Mouse (Mus musculus): ENCODE measurements around the gene Cacna2d1. TPM values are rescaled to one million over a fixed set of nuclear protein-coding genes. Genes with fewer than 3 reads are reported as not detected.

The Cacna2d1 gene
- polyA plus RNA-seq, 1 experiment from 2014 or later, result 26.5 TPM

DNA sequence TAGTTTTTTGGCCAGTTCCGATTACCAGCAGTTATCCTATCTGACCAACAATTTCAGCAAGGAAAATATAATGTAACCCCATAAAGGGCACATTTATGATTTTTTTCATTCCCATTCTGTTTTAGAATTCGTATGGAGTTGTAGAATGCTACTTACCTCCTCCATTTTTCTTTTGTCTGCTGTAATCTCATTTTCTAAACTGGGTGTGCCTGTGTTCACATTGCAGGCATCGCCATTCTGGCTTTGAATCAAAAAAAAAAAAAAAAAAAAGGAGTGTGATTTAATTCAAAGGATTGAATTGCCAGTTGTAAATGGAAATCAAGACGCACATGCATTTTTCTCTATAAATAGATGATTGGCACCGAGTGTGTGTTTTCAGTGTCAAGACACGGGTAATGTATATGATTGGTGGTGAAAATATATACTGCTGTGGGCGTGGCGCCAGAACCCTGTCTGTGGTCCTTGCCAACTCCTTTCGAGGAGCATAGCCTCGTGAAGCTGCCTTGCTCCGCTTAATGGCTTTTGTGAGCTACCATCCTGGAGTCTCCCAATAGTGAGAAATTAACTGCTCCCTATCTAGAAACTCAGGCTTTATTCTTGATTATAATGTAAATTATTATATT lies 158.7 kb downstream of the Cacna2d1 start:
- H3K9ac ChIP-seq (ENCODE audit: low read depth, low read length), result no peak overlapping the region
- H3K4me1 ChIP-seq (replicated peaks; ENCODE audit: control insufficient read depth, insufficient read depth, low read length), result no peaks in the 10 kb centered on the region
- no peak overlapping the region for H3K27ac ChIP-seq (ENCODE audit: low read depth, low read length)
- no peaks in the 10 kb centered on the region for H3K36me3 ChIP-seq (ENCODE audit: control insufficient read depth, insufficient read depth, low read length)
- H3K27me3 ChIP-seq (ENCODE audit: control insufficient read depth, insufficient read depth, low read length), result no peaks in the 10 kb centered on the region
- H3K4me3 ChIP-seq (ENCODE audit: low read depth, low read length), result no peak overlapping the region
- no peak for DNase-seq (ENCODE audit: low spot score)
- WGBS, result 92% methylated on average over 11 of the region's 11 CpGs
- ATAC-seq (ENCODE audit: low FRiP score), result no peak
- H3K4me2 ChIP-seq (replicated peaks; ENCODE audit: low read depth, low read length), result no peak overlapping the region
- no peaks in the 10 kb centered on the region for H3K9me3 ChIP-seq (ENCODE audit: control insufficient read depth, low read length)

- H3K9me3 ChIP-seq (ENCODE audit: control insufficient read depth, low read length), result no peaks in the 10 kb centered on the region
- no peak overlapping the region for H3K27ac ChIP-seq (ENCODE audit: low read depth, low read length)
- H3K9ac ChIP-seq (ENCODE audit: low read depth, low read length), result no peak overlapping the region
- no peak overlapping the region for H3K4me3 ChIP-seq (ENCODE audit: low read depth, low read length)
- H3K27me3 ChIP-seq (ENCODE audit: control insufficient read depth, insufficient read depth, low read length), result no peaks in the 10 kb centered on the region
- no peak overlapping the region for H3K4me2 ChIP-seq (replicated peaks; ENCODE audit: low read depth, low read length)
- ATAC-seq (ENCODE audit: low FRiP score) (no peak), DNase-seq (ENCODE audit: low spot score) (no peak)
- WGBS, result 78% methylated on average over 4 of the region's 4 CpGs
- H3K4me1 ChIP-seq (replicated peaks; ENCODE audit: control insufficient read depth, insufficient read depth, low read length), result no peaks in the 10 kb centered on the region
- H3K36me3 ChIP-seq (ENCODE audit: control insufficient read depth, insufficient read depth, low read length), result no peaks in the 10 kb centered on the region
Observed at GRCm38 (mm10) chr5:16095345-16095744, 160.9 kb downstream of the Cacna2d1 start.

DNA sequence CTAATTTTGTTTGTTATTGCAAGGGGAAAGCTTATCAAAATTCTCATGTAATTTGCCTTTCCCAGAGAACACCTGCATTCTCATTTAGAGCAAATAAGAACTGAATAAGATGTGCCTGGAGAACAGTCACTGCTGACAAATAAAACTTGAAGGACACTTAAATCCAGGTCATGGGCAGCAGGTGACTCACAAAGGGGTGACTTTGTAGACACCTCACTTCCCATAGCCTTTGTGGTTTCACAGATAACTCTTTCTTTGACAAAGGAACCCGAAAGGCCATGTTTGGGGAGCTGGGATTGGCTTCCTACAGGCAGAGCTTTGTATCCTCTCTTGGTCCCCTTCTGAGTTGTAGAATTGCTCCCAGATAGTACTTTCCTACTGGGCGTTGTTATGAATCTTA lies 164.3 kb downstream of the Cacna2d1 start:
- H3K27me3 ChIP-seq (ENCODE audit: control insufficient read depth, insufficient read depth, low read length), result no peaks in the 10 kb centered on the region
- DNase-seq (ENCODE audit: low spot score) (no peak), ATAC-seq (ENCODE audit: low FRiP score) (no peak)
- no peak overlapping the region for H3K4me3 ChIP-seq (ENCODE audit: low read depth, low read length)
- H3K9ac ChIP-seq (ENCODE audit: low read depth, low read length), result no peak overlapping the region
- H3K4me2 ChIP-seq (replicated peaks; ENCODE audit: low read depth, low read length), result no peak overlapping the region
- no peaks in the 10 kb centered on the region for H3K9me3 ChIP-seq (ENCODE audit: control insufficient read depth, low read length)
- H3K4me1 ChIP-seq (replicated peaks; ENCODE audit: control insufficient read depth, insufficient read depth, low read length), result no peaks in the 10 kb centered on the region
- H3K36me3 ChIP-seq (ENCODE audit: control insufficient read depth, insufficient read depth, low read length), result no peaks in the 10 kb centered on the region
- 90% methylated on average over 2 of the region's 2 CpGs for WGBS
- H3K27ac ChIP-seq (ENCODE audit: low read depth, low read length), result no peak overlapping the region

GRCm38 (mm10) chr5:16101820-16102219 lies 167.3 kb downstream of the Cacna2d1 start:
- 89% methylated on average over 1 of the region's 1 CpGs for WGBS
- Histone ChIP-seq H3K9me3 (ENCODE audit: control insufficient read depth, low read length) (no peaks in the 10 kb centered on the region), H3K36me3 (ENCODE audit: control insufficient read depth, insufficient read depth, low read length) (no peaks in the 10 kb centered on the region), H3K9ac (ENCODE audit: low read depth, low read length) (no peak overlapping the region), H3K27me3 (ENCODE audit: control insufficient read depth, insufficient read depth, low read length) (no peaks in the 10 kb centered on the region), H3K4me1 (replicated peaks; ENCODE audit: control insufficient read depth, insufficient read depth, low read length) (no peaks in the 10 kb centered on the region), H3K4me3 (ENCODE audit: low read depth, low read length) (no peak overlapping the region), H3K27ac (ENCODE audit: low read depth, low read length) (no peak overlapping the region), H3K4me2 (replicated peaks; ENCODE audit: low read depth, low read length) (no peak overlapping the region)
- no peak for ATAC-seq (ENCODE audit: low FRiP score)
- no peak for DNase-seq (ENCODE audit: low spot score)

DNA sequence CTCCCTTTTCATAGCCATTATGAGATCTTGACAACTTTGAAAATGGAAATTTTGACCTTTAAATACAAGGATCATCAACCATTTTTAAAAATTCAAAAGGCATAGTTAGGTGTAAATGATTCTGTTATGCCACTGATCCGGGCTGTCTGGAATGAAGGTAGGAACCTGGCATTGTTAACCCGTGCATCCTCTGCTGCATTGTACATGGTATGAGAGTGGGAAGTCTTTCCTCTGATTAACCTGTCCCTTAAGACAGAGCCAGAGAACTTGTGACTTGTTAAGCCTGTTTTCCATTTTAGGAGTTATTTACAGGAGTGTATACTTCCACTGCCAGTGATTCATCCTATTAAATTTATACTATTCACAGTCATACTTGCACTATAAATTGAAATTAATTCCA lies 171.2 kb downstream of the Cacna2d1 start:
- no peak overlapping the region for H3K4me3 ChIP-seq (ENCODE audit: low read depth, low read length)
- H3K9ac ChIP-seq (ENCODE audit: low read depth, low read length), result no peak overlapping the region
- no peak for DNase-seq (ENCODE audit: low spot score)
- no peak for ATAC-seq (ENCODE audit: low FRiP score)
- H3K27me3 ChIP-seq (ENCODE audit: control insufficient read depth, insufficient read depth, low read length), result no peaks in the 10 kb centered on the region
- WGBS, result 64% methylated on average over 2 of the region's 2 CpGs
- H3K9me3 ChIP-seq (ENCODE audit: control insufficient read depth, low read length), result no peaks in the 10 kb centered on the region
- no peaks in the 10 kb centered on the region for H3K36me3 ChIP-seq (ENCODE audit: control insufficient read depth, insufficient read depth, low read length)
- no peak overlapping the region for H3K4me2 ChIP-seq (replicated peaks; ENCODE audit: low read depth, low read length)
- H3K4me1 ChIP-seq (replicated peaks; ENCODE audit: control insufficient read depth, insufficient read depth, low read length), result no peaks in the 10 kb centered on the region
- H3K27ac ChIP-seq (ENCODE audit: low read depth, low read length), result no peak overlapping the region

DNA sequence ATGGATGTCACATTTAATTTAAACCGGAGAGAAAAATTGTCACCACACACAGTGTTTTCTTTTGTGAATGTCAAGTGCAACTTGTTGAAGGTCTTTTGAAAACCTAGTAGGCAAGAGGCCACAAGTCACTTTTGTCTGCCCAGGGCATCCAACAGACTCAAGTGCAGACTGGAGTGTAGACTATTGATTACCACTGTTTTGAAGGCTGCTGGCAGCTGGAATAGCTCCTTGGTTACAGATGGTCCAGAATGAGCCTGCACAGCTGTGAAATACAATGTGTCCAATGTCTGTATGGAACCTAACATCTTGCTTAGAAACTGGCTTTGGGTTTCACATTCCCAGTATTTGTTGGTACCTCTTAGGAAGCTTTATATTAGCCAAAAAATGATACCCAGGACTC lies 176.2 kb downstream of the Cacna2d1 start:
- no peak overlapping the region for H3K9ac ChIP-seq (ENCODE audit: low read depth, low read length)
- 76% methylated on average over 1 of the region's 1 CpGs for WGBS
- H3K9me3 ChIP-seq (ENCODE audit: control insufficient read depth, low read length), result no peaks in the 10 kb centered on the region
- H3K36me3 ChIP-seq (ENCODE audit: control insufficient read depth, insufficient read depth, low read length), result no peaks in the 10 kb centered on the region
- H3K4me2 ChIP-seq (replicated peaks; ENCODE audit: low read depth, low read length), result no peak overlapping the region
- no peak overlapping the region for H3K27ac ChIP-seq (ENCODE audit: low read depth, low read length)
- DNase-seq (ENCODE audit: low spot score) (no peak), ATAC-seq (ENCODE audit: low FRiP score) (no peak)
- H3K27me3 ChIP-seq (ENCODE audit: control insufficient read depth, insufficient read depth, low read length), result no peaks in the 10 kb centered on the region
- H3K4me3 ChIP-seq (ENCODE audit: low read depth, low read length), result no peak overlapping the region
- no peaks in the 10 kb centered on the region for H3K4me1 ChIP-seq (replicated peaks; ENCODE audit: control insufficient read depth, insufficient read depth, low read length)

DNA sequence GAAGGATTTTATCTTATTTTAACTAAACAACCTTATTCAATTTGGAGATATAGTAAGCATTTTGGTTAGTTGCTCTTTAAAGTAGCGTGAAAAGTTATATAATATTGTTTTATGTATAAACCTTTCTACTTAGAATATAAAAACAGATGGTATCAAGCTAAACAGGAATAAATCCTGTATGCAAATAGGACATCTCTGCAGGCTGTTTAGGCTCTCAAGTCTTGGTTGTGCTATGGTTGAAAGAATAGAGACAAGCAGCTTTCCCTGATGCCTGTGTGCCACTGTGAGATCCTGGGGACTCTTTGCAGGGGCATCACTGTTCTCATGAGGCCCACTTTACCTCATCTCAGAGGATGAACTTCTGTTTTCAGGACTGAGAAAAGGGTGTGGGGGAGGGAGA lies 179.4 kb downstream of the Cacna2d1 start:
- Histone ChIP-seq H3K9me3 (ENCODE audit: control insufficient read depth, low read length) (no peaks in the 10 kb centered on the region), H3K4me2 (replicated peaks; ENCODE audit: low read depth, low read length) (no peak overlapping the region), H3K4me3 (ENCODE audit: low read depth, low read length) (no peak overlapping the region), H3K36me3 (ENCODE audit: control insufficient read depth, insufficient read depth, low read length) (no peaks in the 10 kb centered on the region), H3K9ac (ENCODE audit: low read depth, low read length) (no peak overlapping the region), H3K27ac (ENCODE audit: low read depth, low read length) (no peak overlapping the region), H3K27me3 (ENCODE audit: control insufficient read depth, insufficient read depth, low read length) (no peaks in the 10 kb centered on the region), H3K4me1 (replicated peaks; ENCODE audit: control insufficient read depth, insufficient read depth, low read length) (no peaks in the 10 kb centered on the region)
- DNase-seq (ENCODE audit: low spot score), result no peak
- WGBS, result 83% methylated on average over 1 of the region's 1 CpGs
- ATAC-seq (ENCODE audit: low FRiP score), result no peak

DNA sequence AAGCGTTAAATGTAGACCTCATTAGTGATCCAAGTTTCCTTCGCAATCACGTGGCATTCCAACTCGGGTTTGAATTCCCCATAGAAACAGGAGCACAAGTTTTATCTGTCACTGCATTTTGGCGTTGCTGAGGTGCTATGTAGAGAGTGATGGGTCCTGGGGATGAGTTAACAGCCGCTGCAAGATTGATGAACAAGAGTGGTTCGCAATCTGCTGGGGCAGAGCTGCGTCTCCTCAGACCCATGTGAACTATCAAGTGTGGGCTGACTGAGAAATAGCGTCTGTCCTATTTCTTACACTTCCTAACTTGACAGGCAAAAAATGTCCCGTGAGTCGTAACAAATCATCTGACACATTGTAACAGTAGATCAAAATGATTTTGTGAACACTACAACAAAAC lies 186.8 kb downstream of the Cacna2d1 start:
- Histone ChIP-seq H3K9ac (ENCODE audit: low read depth, low read length) (no peak overlapping the region), H3K27ac (ENCODE audit: low read depth, low read length) (no peak overlapping the region), H3K4me1 (replicated peaks; ENCODE audit: control insufficient read depth, insufficient read depth, low read length) (no peaks in the 10 kb centered on the region), H3K4me3 (ENCODE audit: low read depth, low read length) (no peak overlapping the region), H3K27me3 (ENCODE audit: control insufficient read depth, insufficient read depth, low read length) (no peaks in the 10 kb centered on the region), H3K9me3 (ENCODE audit: control insufficient read depth, low read length) (no peaks in the 10 kb centered on the region), H3K36me3 (ENCODE audit: control insufficient read depth, insufficient read depth, low read length) (no peaks in the 10 kb centered on the region), H3K4me2 (replicated peaks; ENCODE audit: low read depth, low read length) (no peak overlapping the region)
- 77% methylated on average over 11 of the region's 11 CpGs for WGBS
- ATAC-seq (ENCODE audit: low FRiP score) (no peak), DNase-seq (ENCODE audit: low spot score) (no peak)

- ATAC-seq (ENCODE audit: low FRiP score) (no peak), DNase-seq (ENCODE audit: low spot score) (no peak)
- Histone ChIP-seq H3K27ac (ENCODE audit: low read depth, low read length) (no peak overlapping the region), H3K4me3 (ENCODE audit: low read depth, low read length) (no peak overlapping the region), H3K9me3 (ENCODE audit: control insufficient read depth, low read length) (no peaks in the 10 kb centered on the region), H3K4me2 (replicated peaks; ENCODE audit: low read depth, low read length) (no peak overlapping the region), H3K36me3 (ENCODE audit: control insufficient read depth, insufficient read depth, low read length) (no peaks in the 10 kb centered on the region), H3K9ac (ENCODE audit: low read depth, low read length) (no peak overlapping the region), H3K27me3 (ENCODE audit: control insufficient read depth, insufficient read depth, low read length) (no peaks in the 10 kb centered on the region), H3K4me1 (replicated peaks; ENCODE audit: control insufficient read depth, insufficient read depth, low read length) (no peaks in the 10 kb centered on the region)
- WGBS, result 88% methylated on average over 6 of the region's 6 CpGs
Observed at GRCm38 (mm10) chr5:16122110-16122509, 187.6 kb downstream of the Cacna2d1 start.
